8 mouse cellular contexts compared by ENCODE assay signal in the genomic region with DNA sequence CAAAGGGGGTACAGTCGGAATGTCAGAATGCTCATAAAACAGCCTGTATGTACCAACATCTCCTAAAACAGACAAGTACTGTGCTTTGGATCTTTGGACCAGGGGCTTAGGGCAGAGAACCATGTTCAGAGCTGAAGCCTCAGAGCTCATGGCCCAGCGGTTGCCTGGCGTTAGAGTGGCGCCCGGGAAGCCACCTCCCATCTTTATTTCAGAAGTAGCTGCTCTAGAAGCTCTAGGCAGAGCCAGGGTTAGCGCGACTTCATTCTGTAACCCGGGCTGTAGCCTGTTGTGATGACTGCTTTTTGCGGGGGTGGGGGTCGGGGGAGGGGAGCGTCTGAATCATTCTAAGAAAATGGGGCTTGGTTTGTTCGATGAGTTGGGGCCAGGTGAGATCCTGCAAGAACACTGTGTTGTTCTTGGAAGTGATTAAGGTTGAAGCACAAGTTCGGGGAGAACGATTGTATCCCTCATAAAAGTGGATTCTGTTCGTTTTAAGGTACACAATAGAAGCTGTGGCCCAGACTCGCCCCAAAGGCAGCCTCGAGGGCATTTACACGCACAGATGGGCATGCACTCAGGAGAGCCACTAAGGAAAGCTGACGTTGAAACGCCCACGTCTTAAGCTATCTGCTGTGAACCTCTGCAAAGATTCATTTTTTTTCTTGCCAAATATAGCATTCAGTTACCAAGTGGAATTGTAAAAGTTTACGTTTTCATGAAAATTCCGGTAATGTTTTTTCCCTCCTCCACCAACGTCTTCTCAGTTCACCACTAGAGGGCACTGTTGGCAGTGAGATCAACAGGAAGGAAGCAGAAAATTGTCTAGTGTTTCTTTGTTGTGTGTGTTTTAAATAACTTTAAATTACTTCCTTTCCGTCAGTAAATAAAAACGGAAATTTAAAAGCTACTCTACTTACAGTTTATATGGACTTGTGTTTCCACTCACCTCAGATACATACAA.
DNase-seq lines count a peak whose midpoint lies in the region; ATAC-seq and TF ChIP-seq lines count a peak whose summit lies in the region.

No protein-coding gene starts in this region.

- DNase-seq in heart, embryonic 10.5 days (ENCODE audit: low spot score): no peak
- no peak for DNase-seq in heart, adult 11 months
- peak; percentile 68 for DNase-seq in MN1 (ENCODE audit: low spot score)
- DNase-seq in embryo, embryonic 10.5 days (ENCODE audit: low spot score): peak; percentile 85
- peak; percentile 78 for DNase-seq in heart, postnatal 4 days
- DNase-seq in left cerebral cortex, adult 2 months (ENCODE audit: extremely low spot score in 1 of 2, low spot score in 2 of 2): peak; percentile 42 to 57
- peak; percentile 89 for DNase-seq in midbrain, embryonic 14.5 days
- peak; percentile 44 for DNase-seq in stomach, postnatal 0 days (ENCODE audit: low spot score)

- no peak for TF ChIP-seq EP300 in stomach, postnatal 0 days (optimal IDR thresholded peaks at IDR 0.05)

- H3K27ac ChIP-seq in heart, embryonic 10.5 days: 0 out of 2 replicates have a peak overlapping the region, but pooled peaks have one; percentile 10
- no peak overlapping the region for H3K27ac ChIP-seq in left cerebral cortex, adult 2 months
- no peak overlapping the region for H3K27ac ChIP-seq in midbrain, embryonic 14.5 days (replicated peaks; ENCODE audit: low read depth, low read length)
- no peak overlapping the region for H3K27ac ChIP-seq in stomach, postnatal 0 days (replicated peaks)

- no peaks in the 10 kb centered on the region for H3K36me3 ChIP-seq in heart, embryonic 10.5 days
- H3K36me3 ChIP-seq in midbrain, embryonic 14.5 days (ENCODE audit: control insufficient read depth, insufficient read depth, low read length): no peaks in the 10 kb centered on the region
- H3K36me3 ChIP-seq in stomach, postnatal 0 days (ENCODE audit: control insufficient read depth, insufficient read depth, low read length): no peaks in the 10 kb centered on the region

- H3K27me3 ChIP-seq in heart, embryonic 10.5 days (ENCODE audit: insufficient read depth, poor library complexity, severe bottlenecking): peaks cover 18% of the 10 kb centered on the region; the same call in 1 of the 2 replicates
- H3K27me3 ChIP-seq in midbrain, embryonic 14.5 days (ENCODE audit: control insufficient read depth, insufficient read depth, low read length): no peaks in the 10 kb centered on the region
- H3K27me3 ChIP-seq in stomach, postnatal 0 days (ENCODE audit: control insufficient read depth, insufficient read depth, low read length): no peaks in the 10 kb centered on the region

- peak; percentile 93 for TF ChIP-seq CTCF in left cerebral cortex, adult 2 months (IDR thresholded peaks at IDR 0.05)
- TF ChIP-seq CTCF in stomach, postnatal 0 days (IDR thresholded peaks at IDR 0.05; ENCODE audit: low read depth): peak; percentile 94

- intact Hi-C loops in left cerebral cortex, adult 2 months (cut with DNase I): loop anchor here (1.0 to 2.0 kb wide), 2 partner anchors 85 to 434 kb away; no protein-coding TSS in a partner anchor

- peaks cover 13% of the 10 kb centered on the region; the same call in 1 of the 2 replicates for H3K4me1 ChIP-seq in heart, embryonic 10.5 days
- 0 out of 2 replicates have a peak, but pooled peaks cover 4% of the 10 kb centered on the region for H3K4me1 ChIP-seq in midbrain, embryonic 14.5 days (ENCODE audit: control insufficient read depth, insufficient read depth, low read length)
- no peaks in the 10 kb centered on the region for H3K4me1 ChIP-seq in stomach, postnatal 0 days (replicated peaks; ENCODE audit: control insufficient read depth, insufficient read depth)

- H3K4me3 ChIP-seq in heart, embryonic 10.5 days: no peak overlapping the region
- H3K4me3 ChIP-seq in left cerebral cortex, adult 2 months: no peak overlapping the region
- no peak overlapping the region for H3K4me3 ChIP-seq in midbrain, embryonic 14.5 days (replicated peaks; ENCODE audit: low read depth, low read length)
- no peak overlapping the region for H3K4me3 ChIP-seq in stomach, postnatal 0 days (ENCODE audit: low read depth, low read length)

- no peak overlapping the region for H3K9ac ChIP-seq in midbrain, embryonic 14.5 days (replicated peaks; ENCODE audit: low read length)
- no peak overlapping the region for H3K9ac ChIP-seq in stomach, postnatal 0 days (ENCODE audit: low read length)

- no peaks in the 10 kb centered on the region for H3K9me3 ChIP-seq in heart, embryonic 10.5 days
- no peaks in the 10 kb centered on the region for H3K9me3 ChIP-seq in midbrain, embryonic 14.5 days (ENCODE audit: control insufficient read depth, low read length)
- H3K9me3 ChIP-seq in stomach, postnatal 0 days (ENCODE audit: control insufficient read depth, low read length): no peaks in the 10 kb centered on the region

- H3K4me2 ChIP-seq in midbrain, embryonic 14.5 days (ENCODE audit: low read length): 0 out of 2 replicates have a peak overlapping the region, but pooled peaks have one; percentile 12
- peak overlapping the region; percentile 23; the same call in 1 of the 2 replicates for H3K4me2 ChIP-seq in stomach, postnatal 0 days (replicated peaks; ENCODE audit: low read depth)

- 47% methylated on average over 26 of the region's 26 CpGs for WGBS in heart, embryonic 10.5 days
- WGBS in midbrain, embryonic 14.5 days: 39% methylated on average over 26 of the region's 26 CpGs
- WGBS in stomach, postnatal 0 days: 33% methylated on average over 26 of the region's 26 CpGs

- no peak for ATAC-seq in midbrain, embryonic 14.5 days (ENCODE audit: low FRiP score, low TSS enrichment)
- ATAC-seq in stomach, postnatal 0 days (ENCODE audit: low FRiP score, low TSS enrichment): no peak

Comparison
In these comparisons a context has a peak if more than half of its experiments do, and no peak if none do; other contexts are left out.
1. DNase-seq: peak in MN1 (single experiment), embryo, embryonic 10.5 days (single experiment), heart, postnatal 4 days (single experiment), left cerebral cortex, adult 2 months (2 of 2), midbrain, embryonic 14.5 days (single experiment) and stomach, postnatal 0 days (single experiment); none in heart, embryonic 10.5 days (single experiment) and heart, adult 11 months (single experiment).